Mouse (Mus musculus) brain, embryonic 14.5 days (tissue): ENCODE measurements around the gene Svs6.
"Not testable (repeated sequence)": the region's sequence is repeated elsewhere in the genome, so short reads cannot be mapped to it uniquely, and the experiment has no call there.

Source experiments
- CTCF ChIP-seq: fragments of 200-500 bp; IDR thresholded peaks from 2 replicates; pipeline ENCODE4 v1.5.1; 2012; ENCODE audit warnings: inconsistent platforms, mild to moderate bottlenecking, moderate library complexity, borderline replicate concordance; ENCODE audit not compliant: insufficient read depth, insufficient read length; ENCODE audit errors: extremely low read depth
- POLR2A ChIP-seq: fragments of 200-500 bp; IDR thresholded peaks from 2 replicates; pipeline ENCODE4 v1.6.1; 2012; ENCODE audit warnings: mild to moderate bottlenecking, inconsistent platforms, borderline replicate concordance; ENCODE audit not compliant: poor library complexity, insufficient read depth, insufficient read length, severe bottlenecking; ENCODE audit errors: extremely low read depth

DNA sequence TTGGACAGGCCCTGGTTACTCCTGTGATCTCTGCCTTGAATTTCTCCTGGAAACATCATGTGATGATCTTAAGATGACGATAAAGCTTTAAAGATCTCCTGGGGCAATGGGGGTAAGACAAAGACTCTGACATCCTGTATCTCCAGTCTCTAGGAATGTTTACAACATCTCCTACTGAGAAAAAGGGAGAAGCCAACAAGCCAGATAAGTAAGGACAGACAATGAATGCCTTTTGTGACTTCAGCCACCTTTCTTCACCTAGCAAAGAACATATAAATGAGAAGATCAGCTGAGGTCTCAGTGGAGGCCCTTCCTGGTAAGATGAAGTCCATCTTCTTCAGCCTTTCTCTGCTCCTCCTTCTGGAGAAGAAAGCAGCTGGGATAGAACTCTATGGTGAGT, 27.6 kb upstream of the Svs6 start, which contains the start of gene Svs3a:
- TF ChIP-seq CTCF, POLR2A: not testable (repeated sequence)
